Mouse (Mus musculus) olfactory bulb, adult 2 months (tissue): Measurements from ENCODE around the gene Gsg1. TPM values are rescaled to one million over a fixed set of nuclear protein-coding genes. Genes with fewer than 3 reads are reported as not detected.

Experiments used
- H3K27ac ChIP-seq: fragments of 200-500 bp; 2 replicates; pipeline ENCODE4 v1.5.1; 2012; ENCODE audit warnings: low read depth, low read length; ENCODE audit not compliant: insufficient read depth
- H3K4me1 ChIP-seq: fragments of 200-500 bp; 2 replicates; pipeline ENCODE4 v1.6.1; 2012; ENCODE audit warnings: low read length; ENCODE audit not compliant: control insufficient read depth, insufficient read depth
- H3K4me3 ChIP-seq: fragments of 200-500 bp; 2 replicates; pipeline ENCODE4 v1.5.1; 2012; ENCODE audit warnings: mild to moderate bottlenecking, low read depth, low read length, moderate library complexity; ENCODE audit not compliant: insufficient read depth
- CTCF ChIP-seq: fragments of 200-500 bp; IDR thresholded peaks from 2 replicates; pipeline ENCODE4 v1.5.1; 2012; ENCODE audit warnings: low read depth, mild to moderate bottlenecking, low read length, moderate library complexity; ENCODE audit not compliant: insufficient read depth
- POLR2A ChIP-seq: fragments of 200-500 bp; IDR thresholded peaks from 2 replicates; pipeline ENCODE4 v1.6.1; 2012; ENCODE audit warnings: mild to moderate bottlenecking, low read depth, low read length, moderate library complexity; ENCODE audit not compliant: insufficient read depth
- WGBS: fragments of 180-500 bp; shearing (Covaris S2); methylation state at CpG from one replicate; pipeline ENCODE4 v1.1.7; 2018; 5-methylcytosine and 5-hydroxymethylcytosine counted together
- polyA plus RNA-seq: library from polyadenylated mRNA; stranded (reverse); fragments of >200 nt; gene quantifications from 2 replicates; pipeline ENCODE4 v1.2.4, GENCODE M21; 2012; ENCODE audit warnings: low replicate concordance; ENCODE audit not compliant: missing spikeins, insufficient read depth, insufficient read length

The Gsg1 gene
- polyA plus RNA-seq, 1 experiment, result not detected

DNA sequence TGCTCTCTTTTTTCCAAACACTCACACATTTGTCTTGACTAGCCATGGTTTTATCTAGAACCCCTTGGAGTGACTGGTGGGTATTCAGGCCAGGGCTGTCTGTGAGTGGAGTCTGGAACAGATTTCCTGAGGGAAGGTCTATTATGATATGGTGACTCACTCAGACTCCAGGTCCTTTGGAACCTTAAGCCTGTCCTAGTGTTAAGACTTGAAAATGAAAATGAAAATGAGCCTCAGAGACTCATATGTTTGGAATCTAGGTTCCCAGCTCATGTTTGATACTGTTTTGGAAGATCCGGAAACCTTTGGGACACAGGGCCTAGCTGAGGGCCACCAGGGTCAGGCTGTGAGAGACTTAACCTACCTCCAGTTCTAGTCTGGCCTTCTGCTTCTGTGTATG lies 11.9 kb upstream of the Gsg1 start:
- Histone ChIP-seq H3K27ac (no peak overlapping the region), H3K4me1 (peaks cover 5% of the 10 kb centered on the region; the same call in 1 of the 2 replicates), H3K4me3 (no peak overlapping the region)
- TF ChIP-seq CTCF (no peak), POLR2A (no peak)
- 97% methylated on average over 1 of the region's 1 CpGs for whole genome bisulfite sequencing

DNA sequence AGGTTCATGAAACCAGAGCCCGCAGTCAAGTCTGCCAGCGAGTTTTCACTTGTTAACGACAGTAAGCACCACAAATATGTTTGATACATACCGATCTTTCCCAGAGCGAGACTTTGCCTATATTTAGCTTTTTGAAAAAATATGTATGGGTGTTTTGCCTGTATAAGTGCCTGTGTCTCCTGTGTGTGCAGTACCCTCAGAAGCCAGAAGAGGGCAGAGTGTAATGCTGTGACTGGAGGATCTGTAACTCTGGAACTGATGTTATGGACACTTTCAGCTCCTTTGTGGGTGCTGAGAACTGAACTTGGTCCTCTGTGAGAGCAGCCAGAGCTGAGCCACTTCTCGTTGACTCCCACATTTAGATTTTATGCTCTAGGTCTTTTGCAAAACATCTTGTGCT lies 10.0 kb upstream of the Gsg1 start:
- Histone ChIP-seq H3K4me3 (no peak overlapping the region), H3K27ac (no peak overlapping the region), H3K4me1 (peaks cover 3% of the 10 kb centered on the region; the same call in 1 of the 2 replicates)
- WGBS, result 96% methylated on average over 6 of the region's 6 CpGs
- TF ChIP-seq CTCF, result no peak
- no peak for TF ChIP-seq POLR2A

DNA sequence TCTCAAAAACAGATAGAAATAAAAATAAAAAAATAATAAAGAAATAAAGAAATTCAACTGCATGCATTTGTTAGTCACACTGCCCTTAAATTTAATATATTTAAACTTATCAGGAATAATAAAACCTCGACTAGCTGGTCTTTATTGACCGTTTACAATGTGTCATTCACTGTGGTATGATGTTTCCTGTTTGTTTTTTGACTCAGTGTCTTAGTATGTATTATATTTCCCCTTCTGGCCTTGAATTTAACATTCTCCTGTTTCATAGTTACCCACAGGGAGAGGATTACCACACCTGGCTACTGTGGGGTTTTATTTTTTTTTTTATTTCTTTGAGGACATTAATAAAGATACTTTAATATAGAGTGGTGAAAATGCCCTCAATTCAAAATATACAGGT lies 8.4 kb upstream of the Gsg1 start:
- 84% methylated on average over 2 of the region's 2 CpGs for WGBS
- Histone ChIP-seq H3K4me3 (no peak overlapping the region), H3K27ac (no peak overlapping the region), H3K4me1 (no peaks in the 10 kb centered on the region)
- TF ChIP-seq CTCF, result no peak
- no peak for TF ChIP-seq POLR2A

DNA sequence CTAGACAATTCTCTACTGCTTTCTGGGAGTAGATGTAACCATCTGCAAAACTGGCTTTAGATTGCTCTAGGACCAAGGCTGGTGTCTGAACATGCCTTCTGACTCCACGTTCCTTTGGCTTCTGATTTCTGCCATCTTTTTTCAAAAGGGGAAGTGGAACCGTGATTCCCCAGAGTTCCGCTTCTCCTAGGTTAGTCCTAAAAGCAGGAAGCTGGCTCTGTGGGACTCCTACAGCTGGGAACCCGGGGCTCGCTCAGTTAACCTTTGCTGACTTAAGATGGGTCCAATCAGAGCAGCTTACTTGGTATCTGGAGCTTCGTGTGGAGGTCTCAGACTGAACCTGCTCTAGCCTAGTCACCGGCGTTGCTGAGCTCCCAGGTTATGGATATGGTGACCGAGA lies 7.0 kb upstream of the Gsg1 start:
- 91% methylated on average over 9 of the region's 9 CpGs for WGBS
- TF ChIP-seq POLR2A (no peak), CTCF (no peak)
- no peaks in the 10 kb centered on the region for H3K4me1 ChIP-seq
- H3K4me3 ChIP-seq, result no peak overlapping the region
- H3K27ac ChIP-seq, result no peak overlapping the region

DNA sequence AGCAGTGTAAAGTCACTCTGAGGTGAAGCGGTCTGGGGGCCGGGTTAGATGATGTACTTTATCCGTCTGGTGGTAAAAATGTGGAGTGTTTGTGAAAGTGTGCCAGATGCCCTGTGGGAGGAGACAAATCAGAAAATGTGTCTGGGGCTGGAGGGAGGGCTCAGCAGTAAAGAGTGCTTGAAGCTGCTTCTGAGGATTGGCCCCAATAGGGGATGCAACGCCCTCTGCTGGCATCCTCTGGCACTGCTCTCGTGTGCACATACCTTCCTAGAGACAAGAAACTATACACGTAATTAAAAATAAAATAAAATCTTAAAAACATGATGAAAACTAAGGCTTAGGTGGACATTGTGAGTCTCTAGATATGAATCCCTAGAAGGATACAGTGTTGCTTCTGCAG lies 6.3 kb upstream of the Gsg1 start:
- WGBS, result 95% methylated on average over 6 of the region's 6 CpGs
- no peak overlapping the region for H3K27ac ChIP-seq
- no peak overlapping the region for H3K4me3 ChIP-seq
- no peaks in the 10 kb centered on the region for H3K4me1 ChIP-seq
- TF ChIP-seq CTCF, result no peak
- TF ChIP-seq POLR2A, result no peak

DNA sequence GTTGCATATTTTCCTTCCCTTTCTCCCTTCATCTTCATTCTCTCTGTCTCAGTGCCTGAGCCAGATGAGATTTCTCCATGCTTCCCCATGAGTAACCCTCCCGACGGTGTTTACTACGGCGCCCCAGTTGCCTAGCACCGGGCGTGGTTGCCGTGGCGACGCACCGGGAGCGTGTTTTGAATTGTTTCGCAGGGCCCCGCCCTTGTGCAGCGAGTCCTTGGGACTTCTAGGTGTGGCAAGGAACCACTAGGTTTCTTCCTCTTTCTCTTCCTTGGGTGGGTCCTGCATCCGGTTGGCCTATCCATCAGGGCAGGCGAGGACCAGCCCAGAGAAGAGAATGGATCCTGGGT lies 1.4 kb downstream of the Gsg1 start:
- H3K4me1 ChIP-seq, result peaks cover 19% of the 10 kb centered on the region
- H3K4me3 ChIP-seq, result no peak overlapping the region
- no peak for TF ChIP-seq POLR2A
- TF ChIP-seq CTCF, result no peak
- 10% methylated on average over 16 of the region's 16 CpGs for WGBS
- no peak overlapping the region for H3K27ac ChIP-seq

DNA sequence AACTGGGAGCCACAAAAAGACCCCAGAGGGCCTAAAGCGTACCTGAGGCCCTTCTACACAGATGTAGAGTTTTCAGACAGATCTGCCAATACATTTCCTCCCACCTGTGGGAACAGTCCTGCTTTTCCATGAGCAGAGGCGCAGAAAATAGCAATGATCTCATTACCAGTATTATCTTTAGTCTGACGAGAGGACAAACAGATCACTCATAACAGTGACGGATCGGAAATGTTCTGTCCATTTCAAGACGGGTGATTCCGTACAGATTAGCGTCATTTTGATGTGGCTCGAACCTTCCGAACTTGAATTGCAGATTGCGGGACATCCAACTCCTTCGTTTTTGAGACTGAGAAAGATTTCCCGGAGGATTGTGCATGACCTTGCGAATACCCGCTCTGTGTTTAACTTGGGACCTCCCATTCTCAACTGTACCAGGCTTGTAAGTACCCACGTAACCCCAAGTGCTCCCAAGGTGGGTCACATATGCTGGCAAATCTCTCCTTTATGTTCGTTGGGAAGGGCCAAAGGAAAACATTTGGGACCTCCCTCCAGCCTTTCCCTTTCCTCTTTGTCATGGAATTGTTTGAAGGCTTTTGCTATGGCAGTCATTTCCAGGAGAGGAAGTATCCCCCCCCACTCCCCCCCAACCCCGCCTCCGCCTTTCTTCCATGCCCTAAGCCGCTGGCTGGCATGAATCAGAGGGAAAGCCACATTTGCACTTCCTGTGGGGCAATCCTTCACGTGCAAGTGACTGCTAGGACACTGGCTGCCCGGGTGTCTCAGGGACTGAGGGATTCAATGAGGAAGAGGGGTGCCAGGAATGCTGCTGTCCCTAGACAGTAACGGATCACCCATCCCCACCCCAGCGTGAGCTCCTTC lies 2.1 kb downstream of the Gsg1 start:
- 55% methylated on average over 24 of the region's 24 CpGs for WGBS
- TF ChIP-seq CTCF (no peak), POLR2A (no peak)
- peaks cover 19% of the 10 kb centered on the region for H3K4me1 ChIP-seq
- H3K27ac ChIP-seq, result no peak overlapping the region
- no peak overlapping the region for H3K4me3 ChIP-seq

DNA sequence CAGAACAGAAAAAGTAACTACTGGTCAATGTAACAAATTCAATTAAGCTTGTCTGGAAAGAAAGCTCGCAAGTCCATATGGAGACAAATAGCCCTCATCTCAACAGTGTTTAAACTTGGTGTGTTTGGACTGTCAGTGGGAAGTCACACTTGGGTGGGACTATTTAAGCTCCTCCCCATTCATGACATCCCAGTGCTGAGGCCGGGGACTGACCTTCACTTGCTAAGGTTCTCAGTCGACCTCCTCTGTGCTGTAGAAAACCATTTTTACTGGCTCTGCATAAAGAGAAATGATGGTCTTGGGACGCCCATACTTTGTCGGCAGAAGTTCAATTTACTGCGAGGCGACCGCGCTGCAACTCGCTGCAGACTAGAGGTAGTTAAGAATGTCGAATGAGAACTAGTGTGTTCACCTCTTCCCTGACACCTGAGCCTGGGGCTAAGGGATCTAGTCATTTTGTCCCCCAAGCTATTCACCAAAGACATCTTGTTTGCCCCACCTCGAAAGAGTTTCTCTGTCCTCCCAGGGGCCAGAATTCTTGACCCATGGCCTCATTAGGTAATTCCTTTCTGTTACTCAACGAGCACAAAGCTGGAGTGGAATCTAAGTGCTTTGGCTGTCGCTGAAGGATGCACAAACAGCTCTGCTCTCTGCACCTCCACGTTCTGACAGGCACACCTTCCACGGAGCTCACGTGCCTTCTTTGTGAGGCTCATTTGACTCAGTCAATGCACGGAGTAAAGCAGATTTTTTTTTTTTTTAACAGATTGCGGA lies 3.0 kb downstream of the Gsg1 start:
- H3K4me1 ChIP-seq, result peaks cover 19% of the 10 kb centered on the region
- WGBS, result 85% methylated on average over 19 of the region's 19 CpGs
- TF ChIP-seq POLR2A (no peak), CTCF (no peak)
- H3K4me3 ChIP-seq, result no peak overlapping the region
- H3K27ac ChIP-seq, result no peak overlapping the region
